In the genomic region with DNA sequence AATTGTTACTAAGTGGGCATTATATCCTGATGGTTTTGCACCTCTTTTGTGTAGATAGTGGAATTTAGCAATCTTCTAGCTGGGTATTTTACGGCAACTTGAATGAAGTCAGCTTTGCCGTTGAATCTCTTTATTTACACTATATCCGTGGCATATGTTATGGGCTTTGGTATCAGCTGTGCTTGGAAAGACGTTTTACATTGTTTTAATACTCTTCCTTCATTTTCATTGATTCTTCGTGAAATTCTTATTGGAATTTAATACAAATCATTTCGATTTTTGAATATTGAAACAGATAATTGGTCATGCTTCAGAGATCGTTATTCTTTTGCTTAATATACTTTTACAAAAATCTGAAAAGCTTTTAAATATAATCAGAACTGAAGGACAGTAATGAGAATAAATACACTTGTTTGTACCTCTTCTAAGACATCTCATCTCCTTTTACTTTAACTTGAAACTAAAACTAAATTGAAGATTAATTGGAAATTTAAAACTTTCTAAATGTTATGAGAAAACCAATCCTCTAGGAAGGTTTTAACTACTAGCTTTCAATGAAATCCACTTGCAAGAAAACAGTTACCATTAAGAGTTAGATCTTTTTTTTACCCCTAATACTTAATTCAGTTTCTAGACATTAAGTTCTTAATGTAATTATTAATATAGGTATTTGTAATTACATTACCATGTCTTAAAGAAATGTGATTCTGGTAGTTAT, we compare ENCODE assay signal across 8 mouse cellular contexts. TPM values are rescaled to one million over a fixed set of nuclear protein-coding genes. Genes with fewer than 3 reads are reported as not detected.
DNase-seq lines count a peak whose midpoint lies in the region; ATAC-seq and TF ChIP-seq lines count a peak whose summit lies in the region.

No protein-coding gene starts in this region.

- no peak for ATAC-seq in embryonic facial prominence, embryonic 12.5 days (ENCODE audit: insufficient number of reproducible peaks, insufficient read depth, low FRiP score, low TSS enrichment)
- ATAC-seq in neural tube, embryonic 15.5 days (ENCODE audit: low FRiP score), result no peak

- no peaks in the 10 kb centered on the region for H3K9me3 ChIP-seq in embryonic facial prominence, embryonic 12.5 days
- H3K9me3 ChIP-seq in limb, embryonic 10.5 days (replicated peaks), result no peaks in the 10 kb centered on the region
- no peaks in the 10 kb centered on the region for H3K9me3 ChIP-seq in neural tube, embryonic 15.5 days (replicated peaks)

- H3K4me1 ChIP-seq in lung, adult 2 months (ENCODE audit: control insufficient read depth, insufficient read depth, low read length), result no peaks in the 10 kb centered on the region
- peaks cover 3% of the 10 kb centered on the region; the same call in 1 of the 2 replicates for H3K4me1 ChIP-seq in embryonic facial prominence, embryonic 12.5 days
- H3K4me1 ChIP-seq in limb, embryonic 10.5 days, result peaks cover 8% of the 10 kb centered on the region
- H3K4me1 ChIP-seq in neural tube, embryonic 15.5 days, result peaks cover 7% of the 10 kb centered on the region

- 2% methylated on average over 7 of the region's 7 CpGs for WGBS in lung, adult 2 months
- WGBS in embryonic facial prominence, embryonic 12.5 days, result 5% methylated on average over 7 of the region's 7 CpGs
- 6% methylated on average over 7 of the region's 7 CpGs for WGBS in limb, embryonic 10.5 days
- 4% methylated on average over 7 of the region's 7 CpGs for WGBS in neural tube, embryonic 15.5 days

- peak overlapping the region; percentile 93 for H3K4me3 ChIP-seq in lung, adult 2 months (replicated peaks; ENCODE audit: extremely low read depth, low read depth, low read length)
- peak overlapping the region; percentile 91 for H3K4me3 ChIP-seq in embryonic facial prominence, embryonic 12.5 days
- H3K4me3 ChIP-seq in limb, embryonic 10.5 days, result peak overlapping the region; percentile 99
- peak overlapping the region; percentile 80 for H3K4me3 ChIP-seq in neural tube, embryonic 15.5 days (replicated peaks)

- H3K9ac ChIP-seq in embryonic facial prominence, embryonic 12.5 days, result peak overlapping the region; percentile 96
- H3K9ac ChIP-seq in neural tube, embryonic 15.5 days (replicated peaks), result peak overlapping the region; percentile 88

- H3K4me2 ChIP-seq in embryonic facial prominence, embryonic 12.5 days (replicated peaks), result peak overlapping the region; percentile 59
- H3K4me2 ChIP-seq in neural tube, embryonic 15.5 days, result peak overlapping the region; percentile 93

- TF ChIP-seq POLR2A in lung, adult 2 months (IDR thresholded peaks at IDR 0.05; ENCODE audit: borderline replicate concordance, extremely low read depth, low read depth, low read length), result no peak

- no peak overlapping the region for H3K27ac ChIP-seq in embryonic facial prominence, embryonic 12.5 days
- peak overlapping the region; percentile 99 for H3K27ac ChIP-seq in limb, embryonic 10.5 days
- no peak overlapping the region for H3K27ac ChIP-seq in neural tube, embryonic 15.5 days (replicated peaks)

- peaks cover 8% of the 10 kb centered on the region; the same call in 1 of the 2 replicates for H3K36me3 ChIP-seq in embryonic facial prominence, embryonic 12.5 days
- H3K36me3 ChIP-seq in limb, embryonic 10.5 days, result peaks cover 42% of the 10 kb centered on the region
- peaks cover 2% of the 10 kb centered on the region; the same call in 1 of the 2 replicates for H3K36me3 ChIP-seq in neural tube, embryonic 15.5 days

- DNase-seq in lung, adult 2 months, result no peak
- no peak for DNase-seq in lung, postnatal 36 days
- no peak for DNase-seq in limb, embryonic 10.5 days (ENCODE audit: low spot score)
- DNase-seq in spleen, adult 12 weeks (ENCODE audit: low spot score), result no peak
- DNase-seq in frontal cortex, adult 2 months (ENCODE audit: extremely low spot score in 1 of 2, low spot score in 1 of 2), result no peak
- no peak for DNase-seq in frontal cortex, postnatal 14 days (ENCODE audit: low spot score in 2 of 2)

- TF ChIP-seq CTCF in lung, adult 2 months (IDR thresholded peaks at IDR 0.05; ENCODE audit: insufficient read depth, low read length), result no peak

- no peaks in the 10 kb centered on the region for H3K27me3 ChIP-seq in embryonic facial prominence, embryonic 12.5 days
- H3K27me3 ChIP-seq in limb, embryonic 10.5 days (ENCODE audit: low read depth, poor library complexity, severe bottlenecking), result no peaks in the 10 kb centered on the region
- H3K27me3 ChIP-seq in neural tube, embryonic 15.5 days (replicated peaks), result no peaks in the 10 kb centered on the region

RNA-seq across cellular contexts. Expression of gene Suz12, which starts 1.5 kb away (rescaled TPM):
- 3.3 and 5.1 TPM in 2 replicates for polyA plus RNA-seq in lung, adult 2 months (2012; rRNA removed)
- polyA plus RNA-seq in embryonic facial prominence, embryonic 12.5 days (2016; fragmentation: Nextera tagmentation; extraction: Ambion mirVana), result 25.2 and 28.0 TPM in 2 replicates
- 21.1 and 22.5 TPM in 2 replicates for polyA plus RNA-seq in limb, embryonic 10.5 days (2016; fragmentation: Nextera tagmentation; extraction: Ambion mirVana)
- polyA plus RNA-seq in neural tube, embryonic 15.5 days (2015; fragmentation: Nextera tagmentation; extraction: Ambion mirVana), result 11.1 and 13.8 TPM in 2 replicates
- 20.9 and 23.2 TPM in 2 replicates for polyA plus RNA-seq in frontal cortex, adult 2 months (2012; rRNA removed)

RNA-seq across cellular contexts. Expression of gene Utp6, which starts 32.2 kb away (rescaled TPM):
- polyA plus RNA-seq in lung, adult 2 months (2012; rRNA removed), result 3.8 and 6.9 TPM in 2 replicates
- polyA plus RNA-seq in embryonic facial prominence, embryonic 12.5 days (2016; fragmentation: Nextera tagmentation; extraction: Ambion mirVana), result 64.7 and 69.8 TPM in 2 replicates
- 72.3 and 77.1 TPM in 2 replicates for polyA plus RNA-seq in limb, embryonic 10.5 days (2016; fragmentation: Nextera tagmentation; extraction: Ambion mirVana)
- polyA plus RNA-seq in neural tube, embryonic 15.5 days (2015; fragmentation: Nextera tagmentation; extraction: Ambion mirVana), result 35.3 and 44.4 TPM in 2 replicates
- polyA plus RNA-seq in frontal cortex, adult 2 months (2012; rRNA removed), result 24.7 and 27.8 TPM in 2 replicates
